Mouse (Mus musculus): ENCODE measurements around the gene Gm11111.

DNA sequence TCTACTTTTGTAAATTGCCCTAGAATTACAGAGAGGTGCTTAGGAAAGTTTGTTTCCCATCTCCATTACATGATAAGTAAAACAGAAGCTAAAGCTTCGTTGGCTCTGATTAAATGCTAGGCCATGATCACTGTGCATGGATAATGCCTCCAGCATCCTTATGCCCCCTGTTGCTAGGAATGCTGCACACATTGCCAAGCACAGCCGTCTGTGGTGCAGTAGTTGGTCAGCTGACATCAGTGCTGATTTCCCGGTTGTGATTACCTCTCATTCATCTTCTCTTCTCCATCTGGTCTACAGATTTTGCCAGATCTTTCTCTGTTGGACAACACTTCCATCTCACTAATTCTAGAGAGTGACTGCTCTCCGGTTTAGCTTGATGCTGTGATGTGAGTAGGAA lies 19.9 kb downstream of the Gm11111 start:
- TF ChIP-seq CTCF (IDR thresholded peaks at IDR 0.05; ENCODE audit: insufficient read depth, low read length) (peak; percentile 4; the same call in 1 of the 2 replicates), POLR2A (IDR thresholded peaks at IDR 0.05; ENCODE audit: borderline replicate concordance, extremely low read depth, low read depth, low read length) (no peak)

Data from lung, adult 2 months (tissue).